34 mouse cellular contexts compared by ENCODE assay signal in genomic region chr1:83915454-83915853, GRCm38 (mm10).
"Had no signal": no experiment of that assay in that cellular context is flagged by ENCODE, and none has a peak within 500 bp of the region (broad histone marks: within the 10 kb centered on the region; RNA-seq: fewer than 3 reads in every experiment).

No protein-coding gene starts in this region.

- H3K9ac ChIP-seq: heart, embryonic 12.5 days; heart, embryonic 13.5 days; heart, embryonic 15.5 days; hindbrain, embryonic 12.5 days; hindbrain, embryonic 13.5 days; hindbrain, embryonic 14.5 days; hindbrain, embryonic 15.5 days; intestine, embryonic 15.5 days had no signal

- H3K4me1 ChIP-seq: heart, embryonic 10.5 days; heart, embryonic 12.5 days; heart, embryonic 13.5 days; heart, embryonic 15.5 days; hindbrain, embryonic 10.5 days; hindbrain, embryonic 12.5 days; hindbrain, embryonic 13.5 days; hindbrain, embryonic 15.5 days; intestine, embryonic 15.5 days had no signal

- H3K9me3 ChIP-seq: heart, embryonic 10.5 days; heart, embryonic 12.5 days; heart, embryonic 13.5 days; heart, embryonic 15.5 days; hindbrain, embryonic 10.5 days; hindbrain, embryonic 12.5 days; hindbrain, embryonic 13.5 days; hindbrain, embryonic 15.5 days; intestine, embryonic 15.5 days had no signal

- H3K27ac ChIP-seq: heart, embryonic 10.5 days; heart, embryonic 13.5 days; heart, embryonic 15.5 days; hindbrain, embryonic 10.5 days; hindbrain, embryonic 12.5 days; hindbrain, embryonic 13.5 days; hindbrain, embryonic 14.5 days; hindbrain, embryonic 15.5 days; hindbrain, postnatal 0 days; intestine, embryonic 15.5 days; kidney, postnatal 0 days; layer of hippocampus, adult 2 months; left cerebral cortex, adult 2 months had no signal

- H3K27me3 ChIP-seq: heart, embryonic 12.5 days; heart, embryonic 13.5 days; heart, embryonic 15.5 days; hindbrain, embryonic 12.5 days; hindbrain, embryonic 13.5 days; hindbrain, embryonic 15.5 days; intestine, embryonic 15.5 days had no signal

- ATAC-seq: hindbrain, embryonic 16.5 days; hindbrain, postnatal 0 days; inflammation-experienced regulatory T-cells, adult 6 months; intestine, embryonic 15.5 days; intestine, embryonic 16.5 days; intestine, postnatal 0 days had no signal

- DNase-seq: heart, postnatal 10 days; heart, postnatal 14 days; heart, postnatal 4 days; kidney, adult 11 months; kidney, adult 18-20 months; kidney, adult 2 months; kidney, adult 8-10 months; kidney, adult 9 months; kidney, postnatal 10 days; kidney, postnatal 14 days; kidney, postnatal 25 days; kidney, postnatal 36 days; kidney, postnatal 4 days; layer of hippocampus, adult 9-11 months; layer of hippocampus, postnatal 36 days had no signal

- H3K36me3 ChIP-seq: heart, embryonic 10.5 days; heart, embryonic 12.5 days; heart, embryonic 13.5 days; heart, embryonic 15.5 days; hindbrain, embryonic 10.5 days; hindbrain, embryonic 12.5 days; hindbrain, embryonic 13.5 days; hindbrain, embryonic 15.5 days; intestine, embryonic 15.5 days had no signal

- H3K4me3 ChIP-seq: heart, embryonic 10.5 days; heart, embryonic 12.5 days; heart, embryonic 13.5 days; heart, embryonic 15.5 days; hindbrain, embryonic 10.5 days; hindbrain, embryonic 12.5 days; hindbrain, embryonic 13.5 days; hindbrain, embryonic 15.5 days; intestine, embryonic 15.5 days; layer of hippocampus, adult 2 months; left cerebral cortex, adult 2 months had no signal

- H3K4me2 ChIP-seq: heart, embryonic 11.5 days; heart, embryonic 12.5 days; heart, embryonic 13.5 days; heart, embryonic 15.5 days; hindbrain, embryonic 12.5 days; hindbrain, embryonic 13.5 days; hindbrain, embryonic 14.5 days; hindbrain, embryonic 15.5 days; intestine, embryonic 15.5 days had no signal
